Mouse (Mus musculus): ENCODE data around the gene Epb41l4b. TPM values are rescaled to one million over a fixed set of nuclear protein-coding genes. Genes with fewer than 3 reads are reported as not detected.
A peak's percentile ranks its signal among the peaks of the same experiment; 100 is the strongest.

Gene Epb41l4b
- polyA plus RNA-seq, 1 experiment from 2014 or later, result 0.92 TPM

GRCm38 (mm10) chr4:57064830-57065229, 78.4 kb downstream of the Epb41l4b start:
- 4% methylated on average over 2 of the region's 2 CpGs for WGBS

DNA sequence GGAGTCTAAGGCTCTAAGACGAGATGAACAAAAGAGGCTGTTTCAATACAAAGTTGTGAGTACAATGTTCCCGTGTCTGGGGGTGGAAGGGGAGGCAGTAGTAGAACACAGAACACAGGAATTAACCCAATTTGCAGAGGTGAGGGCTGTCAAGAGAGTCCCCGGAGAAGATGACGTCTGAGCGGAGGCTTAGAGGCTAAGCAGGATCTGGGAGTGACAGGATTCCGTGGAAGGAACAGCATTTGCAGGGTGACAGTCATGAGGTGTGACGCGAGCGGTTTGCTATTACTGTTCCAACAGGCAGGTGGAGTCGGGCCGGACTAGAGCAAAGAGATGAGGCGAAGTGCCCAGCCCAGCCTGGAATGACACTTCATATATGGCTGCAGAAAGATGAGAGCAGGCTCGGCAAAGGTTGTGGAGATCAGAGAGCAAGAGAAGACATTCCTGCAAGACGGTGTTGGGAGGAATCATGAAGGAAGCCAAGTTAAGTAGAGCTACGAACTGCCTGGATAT, 82.9 kb downstream of the Epb41l4b start:
- H3K27me3 ChIP-seq (ENCODE audit: insufficient read depth, poor library complexity, severe bottlenecking), result no peaks in the 10 kb centered on the region
- WGBS, result 83% methylated on average over 15 of the region's 15 CpGs
- H3K4me1 ChIP-seq (replicated peaks), result peaks cover 33% of the 10 kb centered on the region
- H3K9me3 ChIP-seq, result no peaks in the 10 kb centered on the region
- H3K27ac ChIP-seq, result no peak overlapping the region
- no peak for DNase-seq (ENCODE audit: low spot score)
- no peaks in the 10 kb centered on the region for H3K36me3 ChIP-seq
- no peak overlapping the region for H3K4me3 ChIP-seq

More at GRCm38 (mm10) chr4:57064830-57065229, 78.4 kb downstream of the Epb41l4b start:
- H3K9me3 ChIP-seq, result no peaks in the 10 kb centered on the region
- peak overlapping the region; percentile 76 for H3K27ac ChIP-seq
- DNase-seq (ENCODE audit: low spot score), result peak; percentile 40
- no peaks in the 10 kb centered on the region for H3K36me3 ChIP-seq
- H3K4me3 ChIP-seq, result no peak overlapping the region
- H3K4me1 ChIP-seq (replicated peaks), result peaks cover 29% of the 10 kb centered on the region
- no peaks in the 10 kb centered on the region for H3K27me3 ChIP-seq (ENCODE audit: insufficient read depth, poor library complexity, severe bottlenecking)

GRCm38 (mm10) chr4:57058623-57059022, 84.6 kb downstream of the Epb41l4b start:
- peaks cover 18% of the 10 kb centered on the region; the same call in 1 of the 2 replicates for H3K4me1 ChIP-seq (replicated peaks)
- WGBS, result 75% methylated on average over 2 of the region's 2 CpGs
- no peak overlapping the region for H3K4me3 ChIP-seq
- no peak for DNase-seq (ENCODE audit: low spot score)
- H3K27me3 ChIP-seq (ENCODE audit: insufficient read depth, poor library complexity, severe bottlenecking), result no peaks in the 10 kb centered on the region
- no peaks in the 10 kb centered on the region for H3K36me3 ChIP-seq
- no peak overlapping the region for H3K27ac ChIP-seq
- no peaks in the 10 kb centered on the region for H3K9me3 ChIP-seq

- no peak for DNase-seq (ENCODE audit: low spot score)
- H3K4me3 ChIP-seq, result no peak overlapping the region
- no peaks in the 10 kb centered on the region for H3K27me3 ChIP-seq (ENCODE audit: insufficient read depth, poor library complexity, severe bottlenecking)
- 93% methylated on average over 4 of the region's 4 CpGs for WGBS
- no peaks in the 10 kb centered on the region for H3K36me3 ChIP-seq
- H3K9me3 ChIP-seq, result no peaks in the 10 kb centered on the region
- no peak overlapping the region for H3K27ac ChIP-seq
- peaks cover 14% of the 10 kb centered on the region; the same call in 1 of the 2 replicates for H3K4me1 ChIP-seq (replicated peaks)
Measured at GRCm38 (mm10) chr4:57057637-57058036, 85.6 kb downstream of the Epb41l4b start.

DNA sequence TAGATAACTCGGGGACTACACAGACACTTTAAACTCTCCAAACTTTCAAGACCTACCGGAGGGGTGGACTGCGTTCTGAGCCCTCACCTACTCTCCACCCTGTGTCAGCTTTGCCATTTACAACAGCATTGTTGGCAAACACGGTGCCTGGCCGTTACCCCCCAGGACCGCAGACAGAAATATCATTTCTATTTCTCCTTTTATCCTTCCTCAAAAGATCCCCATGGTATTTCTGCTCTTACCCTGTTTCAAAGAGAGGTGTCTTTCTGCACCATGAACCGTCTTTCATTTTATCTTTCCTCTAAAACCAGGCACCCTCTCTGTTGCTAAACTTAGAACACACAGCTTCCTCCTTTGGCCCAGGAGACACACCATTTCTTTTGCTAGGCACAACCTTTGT, 87.6 kb downstream of the Epb41l4b start:
- no peaks in the 10 kb centered on the region for H3K36me3 ChIP-seq
- DNase-seq (ENCODE audit: low spot score), result no peak
- H3K27me3 ChIP-seq (ENCODE audit: insufficient read depth, poor library complexity, severe bottlenecking), result no peaks in the 10 kb centered on the region
- H3K4me1 ChIP-seq (replicated peaks), result peaks cover 14% of the 10 kb centered on the region; the same call in 1 of the 2 replicates
- H3K4me3 ChIP-seq, result no peak overlapping the region
- no peaks in the 10 kb centered on the region for H3K9me3 ChIP-seq
- 82% methylated on average over 7 of the region's 7 CpGs for WGBS
- H3K27ac ChIP-seq, result no peak overlapping the region

DNA sequence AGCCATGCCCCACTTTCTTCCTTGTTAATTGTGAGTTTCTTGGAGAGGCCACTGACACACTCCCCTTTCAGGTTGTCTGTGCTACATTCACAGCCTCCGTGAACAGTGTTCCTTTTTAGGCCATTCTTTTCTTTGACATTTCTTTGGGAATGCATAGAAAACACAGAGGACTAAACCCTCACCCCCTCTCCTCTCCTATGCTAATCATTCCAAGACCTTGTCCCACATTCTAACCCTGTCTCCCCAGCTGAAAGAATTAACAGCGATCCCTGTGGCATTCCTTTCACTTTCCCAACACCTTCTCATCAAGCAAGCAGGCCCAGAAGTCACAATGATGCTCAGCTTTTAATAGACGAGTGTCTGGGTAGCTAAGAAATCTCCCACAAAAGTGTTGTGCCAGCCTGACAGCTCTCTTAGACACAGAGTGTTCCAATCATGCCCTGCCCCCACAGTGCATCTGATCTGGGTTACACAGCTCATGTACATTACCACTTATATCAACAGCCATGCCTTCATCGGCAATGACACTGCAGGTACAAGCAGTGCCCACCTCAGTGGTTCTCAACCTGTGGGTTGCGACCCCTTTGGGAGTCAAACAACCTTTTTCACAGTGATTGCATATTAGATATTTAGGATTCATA, 93.8 kb downstream of the Epb41l4b start:
- Histone ChIP-seq H3K9me3 (no peaks in the 10 kb centered on the region), H3K27ac (peak overlapping the region; percentile 40; the same call in 1 of the 2 replicates), H3K36me3 (no peaks in the 10 kb centered on the region), H3K27me3 (ENCODE audit: insufficient read depth, poor library complexity, severe bottlenecking) (no peaks in the 10 kb centered on the region), H3K4me3 (no peak overlapping the region), H3K4me1 (replicated peaks) (peaks cover 36% of the 10 kb centered on the region)
- no peak for DNase-seq (ENCODE audit: low spot score)
- 56% methylated on average over 5 of the region's 5 CpGs for WGBS

DNA sequence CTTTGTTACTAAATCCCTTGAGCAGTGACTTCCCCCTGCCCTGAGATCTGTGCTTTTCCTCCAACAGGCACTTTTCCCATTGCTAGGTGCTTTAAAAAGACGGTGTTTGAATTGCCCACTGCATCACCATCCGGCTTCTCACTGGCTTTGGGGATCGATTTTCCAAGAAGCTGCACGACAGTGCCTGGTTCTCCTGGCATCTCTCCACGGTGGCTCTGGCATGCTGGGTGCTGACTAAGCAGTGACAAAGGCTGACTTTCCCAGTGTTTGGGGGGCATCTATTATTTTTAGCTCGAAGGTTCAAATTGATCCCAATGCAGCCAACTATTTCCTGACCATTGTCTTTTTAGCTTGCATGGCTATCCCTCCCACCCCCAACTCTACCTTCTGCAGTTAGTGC, 94.7 kb downstream of the Epb41l4b start:
- peak overlapping the region; percentile 5 for H3K27ac ChIP-seq
- H3K4me1 ChIP-seq (replicated peaks), result peaks cover 36% of the 10 kb centered on the region
- no peak for DNase-seq (ENCODE audit: low spot score)
- WGBS, result 66% methylated on average over 6 of the region's 6 CpGs
- no peak overlapping the region for H3K4me3 ChIP-seq
- H3K9me3 ChIP-seq, result no peaks in the 10 kb centered on the region
- H3K36me3 ChIP-seq, result no peaks in the 10 kb centered on the region
- H3K27me3 ChIP-seq (ENCODE audit: insufficient read depth, poor library complexity, severe bottlenecking), result no peaks in the 10 kb centered on the region

GRCm38 (mm10) chr4:57046160-57046571, 97.1 kb downstream of the Epb41l4b start:
- H3K9me3 ChIP-seq, result 0 out of 2 replicates have a peak, but pooled peaks cover 6% of the 10 kb centered on the region
- DNase-seq (ENCODE audit: low spot score), result no peak
- 81% methylated on average over 9 of the region's 9 CpGs for WGBS
- no peaks in the 10 kb centered on the region for H3K36me3 ChIP-seq
- H3K27me3 ChIP-seq (ENCODE audit: insufficient read depth, poor library complexity, severe bottlenecking), result no peaks in the 10 kb centered on the region
- H3K4me1 ChIP-seq (replicated peaks), result peaks cover 36% of the 10 kb centered on the region
- H3K4me3 ChIP-seq, result no peak overlapping the region
- H3K27ac ChIP-seq, result no peak overlapping the region

- peaks cover 8% of the 10 kb centered on the region; the same call in 1 of the 2 replicates for H3K27me3 ChIP-seq (ENCODE audit: insufficient read depth, poor library complexity, severe bottlenecking)
- no peak overlapping the region for H3K27ac ChIP-seq
- H3K4me3 ChIP-seq, result no peak overlapping the region
- 0 out of 2 replicates have a peak, but pooled peaks cover 7% of the 10 kb centered on the region for H3K9me3 ChIP-seq
- no peak for DNase-seq (ENCODE audit: low spot score)
- WGBS, result 93% methylated on average over 8 of the region's 8 CpGs
- no peaks in the 10 kb centered on the region for H3K36me3 ChIP-seq
- peaks cover 38% of the 10 kb centered on the region for H3K4me1 ChIP-seq (replicated peaks)
Measured at GRCm38 (mm10) chr4:57043621-57044020, 99.6 kb downstream of the Epb41l4b start.

GRCm38 (mm10) chr4:57041661-57042060, 101.6 kb downstream of the Epb41l4b start:
- WGBS, result 89% methylated on average over 6 of the region's 6 CpGs
- H3K4me1 ChIP-seq (replicated peaks), result peaks cover 32% of the 10 kb centered on the region
- no peak overlapping the region for H3K27ac ChIP-seq
- no peak for DNase-seq (ENCODE audit: low spot score)
- H3K4me3 ChIP-seq, result no peak overlapping the region
- peaks cover 21% of the 10 kb centered on the region for H3K27me3 ChIP-seq (ENCODE audit: insufficient read depth, poor library complexity, severe bottlenecking)
- H3K36me3 ChIP-seq, result no peaks in the 10 kb centered on the region
- H3K9me3 ChIP-seq, result 0 out of 2 replicates have a peak, but pooled peaks cover 7% of the 10 kb centered on the region

- Histone ChIP-seq H3K9me3 (0 out of 2 replicates have a peak, but pooled peaks cover 7% of the 10 kb centered on the region), H3K27ac (no peak overlapping the region), H3K4me1 (replicated peaks) (peaks cover 27% of the 10 kb centered on the region), H3K36me3 (no peaks in the 10 kb centered on the region), H3K27me3 (ENCODE audit: insufficient read depth, poor library complexity, severe bottlenecking) (peaks cover 21% of the 10 kb centered on the region), H3K4me3 (no peak overlapping the region)
- 98% methylated on average over 4 of the region's 4 CpGs for WGBS
- no peak for DNase-seq (ENCODE audit: low spot score)
Measured at GRCm38 (mm10) chr4:57041211-57041610, 102.0 kb downstream of the Epb41l4b start.

GRCm38 (mm10) chr4:57040481-57040880, 102.8 kb downstream of the Epb41l4b start:
- peaks cover 21% of the 10 kb centered on the region for H3K27me3 ChIP-seq (ENCODE audit: insufficient read depth, poor library complexity, severe bottlenecking)
- no peak for DNase-seq (ENCODE audit: low spot score)
- H3K36me3 ChIP-seq, result no peaks in the 10 kb centered on the region
- 0 out of 2 replicates have a peak overlapping the region, but pooled peaks have one; percentile 12 for H3K27ac ChIP-seq
- H3K4me3 ChIP-seq, result no peak overlapping the region
- H3K9me3 ChIP-seq, result 0 out of 2 replicates have a peak, but pooled peaks cover 7% of the 10 kb centered on the region
- peaks cover 23% of the 10 kb centered on the region for H3K4me1 ChIP-seq (replicated peaks)
- 74% methylated on average over 8 of the region's 8 CpGs for WGBS

Measured in hindbrain, embryonic 10.5 days (tissue).